Mouse (Mus musculus): Measurements from ENCODE around the gene B4galt3. TPM values are rescaled to one million over a fixed set of nuclear protein-coding genes. Genes with fewer than 3 reads are reported as not detected.
"Not testable (repeated sequence)": the region's sequence is repeated elsewhere in the genome, so short reads cannot be mapped to it uniquely, and the experiment has no call there.

The B4galt3 gene
- polyA plus RNA-seq, 1 experiment from 2014 or later: 34.2 TPM

DNA sequence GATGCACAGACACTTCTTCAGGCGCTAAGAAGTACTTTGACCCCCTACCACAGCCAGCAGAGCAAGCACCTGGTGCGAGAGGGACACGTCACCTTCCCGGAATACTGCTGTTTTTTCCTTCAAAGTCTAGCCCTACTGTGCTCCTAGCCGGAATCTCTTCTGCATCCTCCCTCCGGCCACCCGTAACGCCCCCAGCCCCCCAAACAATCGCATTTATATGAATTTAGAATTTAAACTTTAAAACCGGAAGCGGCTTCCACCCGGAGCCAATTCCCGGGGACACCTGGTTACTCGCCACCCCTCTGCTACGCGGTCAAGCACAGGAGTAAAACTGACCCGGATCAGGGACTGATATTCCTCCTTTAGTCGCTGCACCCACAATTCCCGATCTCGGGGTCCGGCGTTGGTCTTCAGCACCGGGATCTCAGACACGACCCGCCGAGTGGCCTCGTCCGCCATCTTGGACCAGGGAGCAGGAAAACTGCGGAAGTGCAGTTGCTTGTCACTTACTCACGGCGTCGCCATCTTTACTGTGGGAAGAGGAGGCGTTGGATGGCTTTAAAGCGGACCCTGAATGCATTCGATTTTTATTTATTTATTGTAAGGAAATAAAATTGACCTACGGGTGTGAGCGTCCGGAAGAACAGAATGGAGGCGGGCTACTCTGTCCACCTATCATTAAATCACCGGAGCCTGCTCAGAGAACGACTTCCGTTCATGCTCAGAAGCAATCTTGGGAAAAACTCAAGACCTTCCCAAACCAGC lies 24.4 kb downstream of the B4galt3 start, which contains the start of gene Ufc1:
Gene Ufc1, minus strand, starts transcription at position 727 of the 765 bp plus-strand sequence.
- DNase-seq (ENCODE audit: low spot score) (peak; percentile 83), ATAC-seq (ENCODE audit: low FRiP score, low TSS enrichment) (peak; percentile 82)
- under 1% methylated on average over 42 of the region's 42 CpGs for WGBS

DNA sequence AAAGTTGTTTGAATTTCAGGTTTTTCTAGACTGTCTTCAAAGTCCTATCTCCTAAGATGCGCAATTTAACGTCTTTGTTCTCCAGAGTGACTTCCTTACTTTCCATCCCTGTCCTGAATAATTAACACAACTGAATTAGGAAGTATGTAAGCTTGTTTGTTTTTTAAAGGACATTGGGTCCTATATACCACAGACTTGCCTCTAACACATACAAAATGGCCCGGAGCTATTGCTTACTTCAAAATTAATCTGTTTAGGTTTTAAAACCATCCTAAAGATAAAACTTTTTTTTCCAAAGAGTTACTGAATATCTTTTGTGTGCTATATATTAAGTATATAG lies 24.9 kb downstream of the B4galt3 start:
- Histone ChIP-seq H3K9ac (ENCODE audit: low read length) (peak overlapping the region; percentile 89), H3K36me3 (ENCODE audit: control insufficient read depth, insufficient read depth, low read length) (no peaks in the 10 kb centered on the region), H3K4me2 (replicated peaks; ENCODE audit: low read depth) (peak overlapping the region; percentile 51), H3K27ac (replicated peaks) (peak overlapping the region; percentile 96), H3K4me3 (ENCODE audit: low read depth, low read length) (peak overlapping the region; percentile 80), H3K9me3 (ENCODE audit: control insufficient read depth, low read length) (no peaks in the 10 kb centered on the region), H3K27me3 (ENCODE audit: control insufficient read depth, insufficient read depth, low read length) (no peaks in the 10 kb centered on the region), H3K4me1 (replicated peaks; ENCODE audit: control insufficient read depth, insufficient read depth) (peaks cover 2% of the 10 kb centered on the region; the same call in 1 of the 2 replicates)
- ATAC-seq (ENCODE audit: low FRiP score, low TSS enrichment) (no peak), DNase-seq (ENCODE audit: low spot score) (no peak)
- TF ChIP-seq CTCF (IDR thresholded peaks at IDR 0.05; ENCODE audit: low read depth) (no peak), EP300 (optimal IDR thresholded peaks at IDR 0.05) (no peak)
- WGBS: 11% methylated on average over 3 of the region's 3 CpGs

More for the DNA sequence above, 24.4 kb downstream of the B4galt3 start, which contains the start of gene Ufc1:
- TF ChIP-seq CTCF (IDR thresholded peaks at IDR 0.05; ENCODE audit: low read depth): peak; percentile 45
- peak; percentile 70 for TF ChIP-seq EP300 (optimal IDR thresholded peaks at IDR 0.05)
- peaks cover under 1% of the 10 kb centered on the region; the same call in 1 of the 2 replicates for H3K36me3 ChIP-seq (ENCODE audit: control insufficient read depth, insufficient read depth, low read length)
- H3K4me3 ChIP-seq (ENCODE audit: low read depth, low read length): peak within 1 kb of the TSS; percentile 80
- H3K4me2 ChIP-seq (replicated peaks; ENCODE audit: low read depth): peak within 1 kb of the TSS; percentile 74
- H3K9ac ChIP-seq (ENCODE audit: low read length): peak within 1 kb of the TSS; percentile 89
- peak within 1 kb of the TSS; percentile 96 for H3K27ac ChIP-seq (replicated peaks)
- peaks cover 2% of the 10 kb centered on the region; the same call in 1 of the 2 replicates for H3K4me1 ChIP-seq (replicated peaks; ENCODE audit: control insufficient read depth, insufficient read depth)
- H3K9me3 ChIP-seq (ENCODE audit: control insufficient read depth, low read length): no peaks in the 10 kb centered on the region
- H3K27me3 ChIP-seq (ENCODE audit: control insufficient read depth, insufficient read depth, low read length): no peaks in the 10 kb centered on the region

DNA sequence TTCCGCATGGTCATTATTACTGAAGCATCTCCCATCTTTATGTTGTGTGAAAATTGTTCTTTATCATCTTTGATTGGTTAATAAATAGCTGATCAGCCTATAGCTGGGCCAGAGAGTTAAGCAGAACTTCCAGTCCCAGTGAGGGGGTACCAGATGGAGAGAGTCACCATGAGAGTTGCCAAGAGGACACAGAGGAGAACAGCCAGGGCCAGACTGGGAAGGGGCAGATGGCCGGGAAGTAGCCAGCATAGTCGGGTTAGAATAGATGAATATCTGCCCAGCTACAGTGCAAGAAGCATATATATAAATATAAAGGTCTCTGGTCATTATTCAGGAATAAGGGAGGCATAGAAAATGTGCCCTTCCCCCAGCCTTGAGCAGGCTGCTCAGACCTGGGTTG lies 28.1 kb downstream of the B4galt3 start:
- WGBS: 63% methylated on average over 3 of the region's 3 CpGs
- Histone ChIP-seq H3K27me3 (ENCODE audit: control insufficient read depth, insufficient read depth, low read length) (no peaks in the 10 kb centered on the region), H3K9ac (ENCODE audit: low read length) (no peak overlapping the region), H3K36me3 (ENCODE audit: control insufficient read depth, insufficient read depth, low read length) (no peaks in the 10 kb centered on the region), H3K4me2 (replicated peaks; ENCODE audit: low read depth) (no peak overlapping the region), H3K9me3 (ENCODE audit: control insufficient read depth, low read length) (no peaks in the 10 kb centered on the region), H3K4me1 (replicated peaks; ENCODE audit: control insufficient read depth, insufficient read depth) (peaks cover 2% of the 10 kb centered on the region; the same call in 1 of the 2 replicates), H3K4me3 (ENCODE audit: low read depth, low read length) (no peak overlapping the region), H3K27ac (replicated peaks) (no peak overlapping the region)
- DNase-seq (ENCODE audit: low spot score) (no peak), ATAC-seq (ENCODE audit: low FRiP score, low TSS enrichment) (no peak)
- TF ChIP-seq EP300 (optimal IDR thresholded peaks at IDR 0.05): no peak
- no peak for TF ChIP-seq CTCF (IDR thresholded peaks at IDR 0.05; ENCODE audit: low read depth)

DNA sequence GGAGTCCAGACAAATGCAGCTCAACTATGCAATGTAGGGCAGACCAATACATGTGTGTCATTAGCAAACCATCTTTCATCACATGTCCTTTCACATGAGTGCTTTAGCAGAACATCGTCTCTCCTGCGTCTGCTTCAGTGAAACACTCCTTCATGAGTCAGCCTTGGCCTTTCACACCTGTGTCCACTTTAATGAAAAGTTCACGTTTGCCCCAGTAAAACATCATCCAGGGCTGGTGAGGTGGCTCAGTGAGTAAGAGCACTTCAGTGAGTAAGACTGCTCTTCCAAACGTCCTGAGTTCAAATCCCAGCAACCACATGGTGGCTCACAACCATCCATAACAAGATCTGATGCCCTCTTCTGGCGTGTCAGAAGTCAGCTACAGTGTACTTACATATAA lies 36.0 kb downstream of the B4galt3 start:
- not testable (repeated sequence) for H3K4me1 ChIP-seq (replicated peaks; ENCODE audit: control insufficient read depth, insufficient read depth); ATAC-seq (ENCODE audit: low FRiP score, low TSS enrichment); H3K4me3 ChIP-seq (ENCODE audit: low read depth, low read length); H3K4me2 ChIP-seq (replicated peaks; ENCODE audit: low read depth); H3K36me3 ChIP-seq (ENCODE audit: control insufficient read depth, insufficient read depth, low read length); H3K9ac ChIP-seq (ENCODE audit: low read length); H3K9me3 ChIP-seq (ENCODE audit: control insufficient read depth, low read length); H3K27me3 ChIP-seq (ENCODE audit: control insufficient read depth, insufficient read depth, low read length); H3K27ac ChIP-seq (replicated peaks); DNase-seq (ENCODE audit: low spot score)
- 61% methylated on average over 5 of the region's 5 CpGs for WGBS

DNA sequence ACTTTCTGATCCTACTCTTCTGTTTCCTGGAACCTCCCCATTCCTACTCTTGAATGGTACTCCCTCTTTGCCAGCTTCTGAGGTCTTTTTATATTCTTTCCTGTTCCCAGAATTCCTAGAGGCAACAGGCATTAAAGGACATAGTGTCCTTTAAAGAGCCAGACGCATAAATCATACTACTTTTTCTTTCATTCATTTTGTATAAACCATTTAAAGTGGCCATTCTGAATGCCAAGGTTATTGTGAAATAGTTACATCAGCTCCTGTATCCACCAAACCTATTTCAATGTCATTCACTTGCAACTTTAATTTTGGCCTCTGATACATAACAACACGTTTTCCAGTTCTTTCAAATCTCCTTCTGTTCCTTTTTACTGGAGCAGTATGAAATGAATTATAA lies 39.2 kb downstream of the B4galt3 start:
- Histone ChIP-seq H3K4me3 (ENCODE audit: low read depth, low read length) (no peak overlapping the region), H3K27ac (replicated peaks) (no peak overlapping the region), H3K9ac (ENCODE audit: low read length) (no peak overlapping the region), H3K36me3 (ENCODE audit: control insufficient read depth, insufficient read depth, low read length) (no peaks in the 10 kb centered on the region), H3K9me3 (ENCODE audit: control insufficient read depth, low read length) (no peaks in the 10 kb centered on the region), H3K4me2 (replicated peaks; ENCODE audit: low read depth) (no peak overlapping the region), H3K4me1 (replicated peaks; ENCODE audit: control insufficient read depth, insufficient read depth) (no peaks in the 10 kb centered on the region), H3K27me3 (ENCODE audit: control insufficient read depth, insufficient read depth, low read length) (no peaks in the 10 kb centered on the region)
- WGBS: 62% methylated on average over 2 of the region's 2 CpGs
- DNase-seq (ENCODE audit: low spot score): no peak
- no peak for TF ChIP-seq EP300 (optimal IDR thresholded peaks at IDR 0.05)
- no peak for TF ChIP-seq CTCF (IDR thresholded peaks at IDR 0.05; ENCODE audit: low read depth)
- no peak for ATAC-seq (ENCODE audit: low FRiP score, low TSS enrichment)

DNA sequence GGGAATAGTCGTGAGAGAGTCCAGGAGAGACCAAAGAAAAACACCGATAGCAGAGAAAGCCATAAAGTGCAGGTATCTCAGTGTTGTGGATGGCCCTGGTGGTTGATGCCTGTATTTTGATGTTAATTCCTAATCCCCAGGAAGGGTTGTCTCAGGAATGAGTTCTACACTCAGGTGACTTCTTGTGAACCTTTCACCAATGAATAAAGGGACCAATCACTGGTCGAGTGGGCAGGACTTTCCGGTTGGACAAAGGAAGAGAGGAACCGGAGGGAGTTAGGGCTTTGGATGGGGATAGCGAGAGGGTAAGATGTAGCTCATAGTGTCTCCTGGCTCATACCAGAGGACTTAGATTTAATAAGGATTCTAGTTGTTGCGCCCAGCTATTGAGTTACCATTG lies 49.6 kb downstream of the B4galt3 start:
- ATAC-seq (ENCODE audit: low FRiP score, low TSS enrichment) (peak; percentile 44; the same call in 1 of the 2 replicates), DNase-seq (ENCODE audit: low spot score) (peak; percentile 15)
- Histone ChIP-seq H3K9me3 (ENCODE audit: control insufficient read depth, low read length) (no peaks in the 10 kb centered on the region), H3K9ac (ENCODE audit: low read length) (no peak overlapping the region), H3K27me3 (ENCODE audit: control insufficient read depth, insufficient read depth, low read length) (no peaks in the 10 kb centered on the region), H3K36me3 (ENCODE audit: control insufficient read depth, insufficient read depth, low read length) (no peaks in the 10 kb centered on the region), H3K4me1 (replicated peaks; ENCODE audit: control insufficient read depth, insufficient read depth) (no peaks in the 10 kb centered on the region), H3K4me3 (ENCODE audit: low read depth, low read length) (no peak overlapping the region), H3K4me2 (replicated peaks; ENCODE audit: low read depth) (0 out of 2 replicates have a peak overlapping the region, but pooled peaks have one; percentile 14), H3K27ac (replicated peaks) (no peak overlapping the region)
- WGBS: 24% methylated on average over 7 of the region's 7 CpGs
- TF ChIP-seq CTCF (IDR thresholded peaks at IDR 0.05; ENCODE audit: low read depth): no peak
- TF ChIP-seq EP300 (optimal IDR thresholded peaks at IDR 0.05): no peak

All from stomach, postnatal 0 days (tissue).